Mouse (Mus musculus): ENCODE measurements around the gene Cmpk2. TPM values are rescaled to one million over a fixed set of nuclear protein-coding genes. Genes with fewer than 3 reads are reported as not detected.
A peak's percentile ranks its signal among the peaks of the same experiment; 100 is the strongest.
"Not testable (repeated sequence)": the region's sequence is repeated elsewhere in the genome, so short reads cannot be mapped to it uniquely, and the experiment has no call there.

Cmpk2 gene
- total RNA-seq (2021) = 10 to 100 TPM; 16.3 to 17.3 TPM
- long read RNA-seq, experiment 1, transcript Cmpk2-201 (5 exons, 3,200 nt) = major isoform, 28 of 30 reads
- long read RNA-seq, experiment 1, partial matches to known transcripts = 0 of 30 reads
- long read RNA-seq, experiment 1, other reads (novel, unspliced or antisense) = 2 of 30 reads
- long read RNA-seq, experiment 2, transcript Cmpk2-201 (5 exons, 3,200 nt) = major isoform, 24 of 25 reads
- long read RNA-seq, experiment 2, partial matches to known transcripts = 0 of 25 reads
- long read RNA-seq, experiment 2, other reads (novel, unspliced or antisense) = 1 of 25 reads

DNA sequence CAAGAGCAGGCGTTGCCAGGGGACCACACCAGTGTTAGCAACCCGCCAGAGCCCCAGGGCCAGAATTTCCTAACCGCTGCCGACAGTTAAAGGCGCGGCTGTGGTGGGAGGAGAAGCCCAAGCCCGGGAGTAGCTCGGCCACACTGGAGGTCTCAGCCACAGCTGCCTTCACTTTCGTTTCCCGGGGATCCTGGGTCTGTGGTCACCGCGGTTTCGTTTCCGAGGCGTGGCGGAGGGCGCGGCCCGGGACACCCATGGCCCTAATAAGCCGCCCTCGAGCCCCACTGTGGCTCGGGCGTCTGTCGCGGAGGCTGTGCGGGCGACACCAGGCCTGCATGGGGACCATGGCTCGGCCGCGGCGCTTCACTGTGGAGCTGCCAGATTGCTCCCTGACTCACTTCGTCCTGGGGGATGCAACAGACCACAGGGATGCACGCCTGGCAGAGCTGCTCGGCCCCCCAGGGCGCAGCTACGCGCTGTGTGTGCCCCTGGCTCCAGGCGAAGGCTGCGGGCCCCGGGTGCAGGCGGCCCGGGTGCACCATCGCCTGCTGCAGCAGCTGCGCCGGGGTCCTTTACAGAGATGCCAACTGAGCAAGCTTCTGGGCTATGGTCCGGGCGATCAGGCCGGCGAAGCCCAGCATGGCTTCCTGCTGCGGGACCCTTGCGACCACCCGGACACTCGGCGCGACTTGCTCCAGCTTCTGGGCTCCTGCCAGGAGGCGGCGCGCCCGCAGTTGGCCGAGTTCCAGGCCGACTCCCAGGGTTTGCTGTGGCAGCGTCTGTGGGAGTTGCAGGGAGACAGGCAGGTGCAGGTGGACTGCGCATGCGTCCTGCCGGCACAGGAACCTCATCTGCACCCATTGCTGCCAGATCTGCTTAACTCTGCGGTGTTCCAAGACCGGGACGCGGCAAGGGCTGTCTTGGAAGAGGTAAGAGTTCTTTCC lies at the start of gene Cmpk2:
Gene Cmpk2 (plus strand): TSS at position 107 of the 944 bp plus-strand sequence.
- DNase-seq (ENCODE audit: low spot score in 2 of 2) = peak; percentile 89 to 94

DNA sequence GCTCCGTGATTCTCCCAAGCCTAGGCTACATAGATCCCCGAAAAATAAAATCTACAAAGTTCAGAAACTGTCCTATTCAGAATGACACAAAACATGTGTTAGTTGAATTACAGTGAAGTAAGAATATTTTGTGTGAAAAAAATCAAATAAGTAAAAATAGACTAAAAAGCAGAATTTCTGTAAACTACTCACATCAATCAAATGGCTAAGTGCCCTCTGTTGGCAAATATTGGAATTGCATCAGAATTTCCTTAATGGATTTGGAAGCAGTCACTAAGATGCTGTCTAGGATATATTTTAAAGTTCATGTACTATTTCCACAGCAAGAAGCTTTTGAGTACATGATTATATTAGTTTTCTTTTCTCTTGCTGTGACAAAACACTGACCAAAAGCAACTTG lies 44.2 kb upstream of the Cmpk2 start:
- DNase-seq (ENCODE audit: low spot score in 2 of 2) = peak in 1 of 2 experiments; percentile 75

- DNase-seq (ENCODE audit: low spot score in 2 of 2) = not testable (repeated sequence)
Observed at GRCm38 (mm10) chr12:26428771-26429170, 40.2 kb upstream of the Cmpk2 start.

DNA sequence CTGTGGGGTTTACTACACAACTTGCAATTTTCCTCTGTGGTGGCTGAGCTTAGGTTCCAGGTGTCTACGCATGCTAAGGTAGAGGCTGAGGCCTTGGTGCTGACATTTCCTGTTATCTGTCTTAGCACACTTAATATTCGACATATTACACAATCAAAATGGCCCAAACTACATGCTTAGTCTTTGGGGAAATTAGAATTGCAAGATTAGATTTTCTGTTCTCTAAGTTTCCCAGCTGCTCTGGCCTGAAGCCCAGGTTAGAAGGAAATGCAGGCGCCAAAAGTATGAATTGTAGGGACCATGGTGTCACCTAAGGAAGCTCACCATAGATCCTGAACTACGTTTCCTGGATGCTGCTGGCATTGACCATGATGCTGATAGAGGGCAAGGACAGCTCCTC lies 32.7 kb upstream of the Cmpk2 start:
- no peak for DNase-seq (ENCODE audit: low spot score in 2 of 2)

DNA sequence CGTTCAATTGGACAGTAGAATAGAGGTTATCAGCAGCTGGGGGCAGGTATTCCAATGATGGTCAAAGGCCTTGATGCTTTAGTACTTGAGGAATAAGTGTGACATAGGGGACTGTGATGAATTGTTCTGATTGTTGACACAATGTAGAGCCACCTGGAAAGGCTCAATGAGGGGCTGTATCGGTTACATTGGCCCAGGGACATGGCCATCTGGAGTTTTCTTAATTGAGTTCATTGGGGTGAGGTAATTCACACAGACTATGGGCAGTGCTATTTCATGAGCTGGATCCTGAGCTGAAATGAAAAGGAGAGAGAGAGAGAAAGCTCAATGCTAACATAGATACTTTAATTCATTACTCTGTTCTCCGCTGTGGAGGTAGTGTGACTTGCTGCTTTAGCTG lies 31.1 kb upstream of the Cmpk2 start:
- no peak for DNase-seq (ENCODE audit: low spot score in 2 of 2)

DNA sequence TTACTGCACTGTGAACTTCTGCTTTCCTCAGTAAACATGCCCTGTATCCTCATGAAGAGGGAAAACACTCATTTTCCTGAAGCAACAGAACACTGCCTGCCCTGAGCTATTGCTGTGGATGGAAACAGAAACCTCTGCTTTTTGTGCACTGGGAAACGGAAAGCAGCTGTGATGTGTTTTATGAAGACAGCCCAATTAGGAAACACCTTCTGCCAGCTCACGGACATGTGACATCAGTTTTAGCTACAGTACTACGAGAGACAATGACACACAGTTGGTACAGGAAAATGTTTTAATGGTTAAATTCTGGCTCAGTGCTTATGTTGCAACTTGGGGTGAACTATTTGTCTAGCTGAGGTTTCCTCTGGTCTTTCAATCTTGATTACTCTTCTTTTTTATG lies 29.6 kb upstream of the Cmpk2 start:
- DNase-seq (ENCODE audit: low spot score in 2 of 2) = no peak

DNA sequence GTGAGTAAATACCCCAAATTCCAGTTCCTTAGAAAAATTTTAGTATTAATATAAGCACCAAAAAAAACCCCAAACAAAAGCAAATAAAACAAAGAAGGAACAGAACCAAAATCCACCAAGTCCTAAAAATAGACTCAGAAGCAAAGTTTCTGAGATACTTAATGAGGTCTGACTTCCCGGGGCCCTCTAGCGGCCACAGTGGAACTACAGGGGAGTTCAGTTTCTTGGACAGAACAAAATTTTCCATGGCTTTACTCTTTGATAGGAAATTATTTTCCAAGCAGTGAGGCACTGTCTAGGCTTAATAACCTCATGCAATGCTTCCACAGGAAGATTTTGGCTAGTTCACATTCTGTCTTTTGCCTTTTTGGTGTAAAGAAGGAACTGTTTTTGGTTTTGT lies 24.9 kb upstream of the Cmpk2 start:
- peak; percentile 55 to 75 for DNase-seq (ENCODE audit: low spot score in 2 of 2)

GRCm38 (mm10) chr12:26444511-26444910 lies 24.5 kb upstream of the Cmpk2 start:
- no peak for DNase-seq (ENCODE audit: low spot score in 2 of 2)

GRCm38 (mm10) chr12:26446377-26447045 lies 22.5 kb upstream of the Cmpk2 start:
- no peak for DNase-seq (ENCODE audit: low spot score in 2 of 2)

- DNase-seq (ENCODE audit: low spot score in 2 of 2) = no peak
Observed at GRCm38 (mm10) chr12:26449483-26449882, 19.5 kb upstream of the Cmpk2 start.

DNA sequence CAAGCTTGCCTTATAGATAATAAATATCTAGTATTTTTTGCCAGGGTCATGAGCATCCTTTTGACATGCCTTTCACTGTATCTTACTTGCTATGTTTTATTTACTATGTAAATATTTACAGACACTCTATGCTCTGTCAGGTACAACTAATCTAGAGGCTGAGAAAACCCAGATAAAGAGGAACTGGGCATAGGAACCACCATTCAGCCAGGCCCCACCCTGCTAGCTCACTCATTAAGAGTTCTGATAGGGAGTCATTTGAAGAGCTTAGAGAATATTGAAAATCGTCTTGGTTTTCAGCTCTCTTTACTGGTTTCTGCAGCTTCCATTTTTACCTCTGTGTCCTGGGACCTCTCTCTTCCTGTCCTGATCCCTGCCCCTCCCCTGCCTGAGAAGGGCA lies 17.9 kb upstream of the Cmpk2 start:
- no peak for DNase-seq (ENCODE audit: low spot score in 2 of 2)

DNA sequence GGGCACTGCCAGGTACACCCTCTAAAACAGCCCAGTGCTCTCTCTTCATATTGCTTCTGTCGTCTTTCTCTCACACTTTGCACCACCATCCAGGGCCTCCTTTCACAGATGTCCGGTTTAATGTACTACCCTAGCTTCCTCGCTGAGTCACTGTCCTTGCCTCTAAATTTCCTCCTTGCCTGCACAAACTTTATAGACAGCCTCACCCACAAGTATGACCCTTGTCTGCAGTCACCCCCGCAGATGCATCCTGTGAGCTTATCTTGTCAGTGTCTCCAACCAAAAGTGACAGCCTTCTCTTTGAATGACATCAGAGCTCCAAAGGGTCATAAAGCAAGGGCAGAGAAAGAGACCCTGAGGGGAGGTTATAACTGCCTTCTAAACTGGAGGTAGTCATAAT lies 16.1 kb upstream of the Cmpk2 start:
- DNase-seq (ENCODE audit: low spot score in 2 of 2) = no peak

GRCm38 (mm10) chr12:26454682-26455081 lies 14.3 kb upstream of the Cmpk2 start:
- DNase-seq (ENCODE audit: low spot score in 2 of 2) = no peak

DNA sequence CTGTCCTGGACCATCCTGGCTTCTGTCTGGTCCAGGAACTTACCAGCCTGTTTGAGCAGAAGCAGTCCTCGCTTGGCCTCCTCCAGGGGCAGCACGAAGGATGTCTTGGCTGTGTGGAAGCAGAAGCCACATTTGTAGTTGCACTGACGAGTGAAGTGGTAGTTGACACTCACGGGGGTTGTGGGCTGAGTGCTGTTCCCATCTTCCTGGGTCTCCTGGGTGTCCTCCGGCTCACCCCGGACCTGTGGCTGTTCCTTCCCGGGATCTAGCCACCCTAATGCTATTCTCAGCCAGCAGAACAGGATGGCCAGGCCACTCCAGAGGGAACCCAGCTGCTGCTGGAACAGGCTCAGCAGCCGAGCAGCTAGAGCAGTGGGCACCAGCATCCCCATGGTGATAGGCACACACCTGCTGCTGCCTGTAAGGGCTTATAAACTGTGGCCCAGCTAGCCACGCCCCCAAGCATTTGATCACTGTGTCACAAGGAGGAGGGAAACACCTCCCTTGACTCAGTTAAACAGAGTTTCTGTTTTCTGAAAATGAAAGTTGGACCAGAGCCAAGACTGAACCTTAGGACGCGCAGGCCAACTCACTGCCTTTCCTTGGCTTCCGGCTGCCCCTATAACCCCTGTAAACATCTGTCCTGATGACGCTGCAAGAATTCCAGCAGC lies 12.8 kb upstream of the Cmpk2 start, which contains the start of gene Rsad2:
Gene Rsad2 (minus strand): TSS at position 425 of the 671 bp plus-strand sequence.
- DNase-seq (ENCODE audit: low spot score in 2 of 2) = no peak

- no peak for DNase-seq (ENCODE audit: low spot score in 2 of 2)
Observed at GRCm38 (mm10) chr12:26460091-26460490, 8.9 kb upstream of the Cmpk2 start.

GRCm38 (mm10) chr12:26465600-26465999 lies 3.4 kb upstream of the Cmpk2 start:
- no peak for DNase-seq (ENCODE audit: low spot score in 2 of 2)

- no peak for DNase-seq (ENCODE audit: low spot score in 2 of 2)
Observed at GRCm38 (mm10) chr12:26470042-26470409, 1.0 kb downstream of the Cmpk2 start.

- DNase-seq (ENCODE audit: low spot score in 2 of 2) = no peak
Observed at GRCm38 (mm10) chr12:26471376-26471775, 2.4 kb downstream of the Cmpk2 start.

GRCm38 (mm10) chr12:26472770-26473481 lies 3.9 kb downstream of the Cmpk2 start:
- no peak for DNase-seq (ENCODE audit: low spot score in 2 of 2)

DNA sequence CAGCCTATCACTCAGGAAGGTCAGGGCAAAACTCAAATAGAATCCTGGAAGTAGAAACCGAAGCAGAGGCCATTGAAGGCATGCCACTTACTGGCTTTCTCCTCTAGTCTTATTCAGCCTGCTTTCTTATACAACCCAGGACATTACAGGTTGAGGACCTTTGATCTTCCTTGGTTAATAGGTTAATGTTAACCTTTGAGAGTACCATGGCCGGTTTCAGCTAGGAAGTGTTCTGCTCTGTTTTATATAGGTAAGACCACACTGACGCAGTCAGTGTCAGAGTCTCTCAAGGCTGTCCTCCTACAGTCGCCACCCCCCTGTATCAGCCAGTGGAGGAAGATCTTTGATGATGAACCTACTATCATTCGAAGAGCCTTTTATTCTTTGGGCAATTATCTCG lies 4.7 kb downstream of the Cmpk2 start:
- DNase-seq (ENCODE audit: low spot score in 2 of 2) = no peak
